Mouse (Mus musculus): ENCODE results near the gene Donson. TPM values are rescaled to one million over a fixed set of nuclear protein-coding genes. Genes with fewer than 3 reads are reported as not detected.

Donson gene
- polyA plus RNA-seq, 1 experiment from 2014 or later, result 16.9 TPM

DNA sequence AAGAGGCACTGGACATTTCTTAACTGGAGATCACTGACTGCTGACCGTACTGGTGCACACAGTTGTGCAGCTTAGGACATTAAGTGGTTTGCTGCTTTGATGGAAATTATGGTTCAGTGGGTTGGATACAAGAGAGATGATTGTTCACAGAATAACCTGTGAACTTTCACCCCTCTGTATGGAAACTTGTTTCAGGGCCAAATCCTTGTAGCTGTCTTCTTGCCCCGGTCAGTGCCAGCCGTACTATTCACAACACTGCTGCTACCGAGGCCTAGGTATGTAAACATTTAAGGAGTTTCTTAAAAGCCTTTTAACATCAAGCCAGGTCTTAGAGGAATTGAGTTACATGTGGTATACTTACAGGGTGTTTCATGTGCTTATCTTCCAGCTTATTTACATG is 14.1 kb downstream of the Donson start:
- ATAC-seq (ENCODE audit: insufficient read depth, low FRiP score), result no peak
- Histone ChIP-seq H3K9me3 (replicated peaks; ENCODE audit: control insufficient read depth, low read length) (no peaks in the 10 kb centered on the region), H3K4me2 (ENCODE audit: low read depth, low read length) (no peak overlapping the region), H3K4me1 (ENCODE audit: control insufficient read depth, insufficient read depth, low read length) (no peaks in the 10 kb centered on the region), H3K36me3 (ENCODE audit: control insufficient read depth, insufficient read depth, low read length) (peaks cover 35% of the 10 kb centered on the region), H3K27me3 (ENCODE audit: control insufficient read depth, insufficient read depth, low read length) (no peaks in the 10 kb centered on the region), H3K4me3 (replicated peaks; ENCODE audit: low read length) (no peak overlapping the region), H3K27ac (ENCODE audit: low read length) (no peak overlapping the region), H3K9ac (ENCODE audit: low read length) (no peak overlapping the region)
- WGBS, result 59% methylated on average over 4 of the region's 4 CpGs

DNA sequence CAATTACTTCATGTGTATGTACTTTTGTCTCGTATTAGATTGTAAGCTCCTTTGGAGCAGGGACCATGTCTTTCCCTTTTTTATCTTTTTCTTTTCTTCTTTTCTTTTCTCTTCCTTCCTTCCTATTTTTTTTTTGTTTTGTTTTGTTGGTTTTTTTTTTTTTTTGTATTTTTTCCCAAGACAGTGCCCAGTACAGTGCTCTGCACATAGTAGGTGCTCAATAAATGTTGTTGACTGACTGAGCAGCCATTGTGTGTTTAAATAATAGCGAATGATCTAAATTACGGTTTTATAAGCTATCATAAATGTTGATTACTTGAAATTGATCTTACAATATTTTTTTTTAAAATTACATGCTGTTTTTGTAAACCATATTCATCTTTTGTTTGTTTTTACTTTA is 24.8 kb downstream of the Donson start:
- ATAC-seq (ENCODE audit: insufficient read depth, low FRiP score), result no peak
- Histone ChIP-seq H3K27ac (ENCODE audit: low read length) (no peak overlapping the region), H3K4me1 (ENCODE audit: control insufficient read depth, insufficient read depth, low read length) (no peaks in the 10 kb centered on the region), H3K9me3 (replicated peaks; ENCODE audit: control insufficient read depth, low read length) (peaks cover 5% of the 10 kb centered on the region; the same call in 1 of the 2 replicates), H3K4me2 (ENCODE audit: low read depth, low read length) (no peak overlapping the region), H3K36me3 (ENCODE audit: control insufficient read depth, insufficient read depth, low read length) (peaks cover 49% of the 10 kb centered on the region), H3K4me3 (replicated peaks; ENCODE audit: low read length) (no peak overlapping the region), H3K9ac (ENCODE audit: low read length) (no peak overlapping the region), H3K27me3 (ENCODE audit: control insufficient read depth, insufficient read depth, low read length) (no peaks in the 10 kb centered on the region)
- 96% methylated on average over 3 of the region's 3 CpGs for WGBS

DNA sequence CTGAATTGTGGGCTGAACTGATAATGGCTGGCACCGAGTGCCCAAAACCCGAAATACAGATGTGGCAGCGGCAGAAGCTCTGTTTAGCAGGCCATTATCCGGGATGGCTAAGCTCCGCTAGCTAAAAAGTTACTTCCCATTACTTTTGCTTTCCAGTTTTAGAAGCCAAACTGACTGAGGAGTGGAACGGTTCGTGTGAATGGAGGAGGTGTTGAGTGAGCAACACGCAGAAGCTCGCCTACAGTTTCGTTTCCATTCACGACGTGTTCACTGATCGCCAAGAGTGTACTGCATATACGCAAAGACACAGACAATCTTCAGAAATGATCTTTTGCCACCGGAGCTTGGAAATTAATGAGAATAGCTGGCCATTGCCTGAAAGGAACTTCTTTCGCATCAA is 26.2 kb downstream of the Donson start:
- peaks cover 5% of the 10 kb centered on the region; the same call in 1 of the 2 replicates for H3K9me3 ChIP-seq (replicated peaks; ENCODE audit: control insufficient read depth, low read length)
- no peak overlapping the region for H3K9ac ChIP-seq (ENCODE audit: low read length)
- H3K4me1 ChIP-seq (ENCODE audit: control insufficient read depth, insufficient read depth, low read length), result no peaks in the 10 kb centered on the region
- H3K27ac ChIP-seq (ENCODE audit: low read length), result no peak overlapping the region
- H3K4me3 ChIP-seq (replicated peaks; ENCODE audit: low read length), result no peak overlapping the region
- no peaks in the 10 kb centered on the region for H3K27me3 ChIP-seq (ENCODE audit: control insufficient read depth, insufficient read depth, low read length)
- 93% methylated on average over 16 of the region's 16 CpGs for WGBS
- ATAC-seq (ENCODE audit: insufficient read depth, low FRiP score), result no peak
- no peak overlapping the region for H3K4me2 ChIP-seq (ENCODE audit: low read depth, low read length)
- H3K36me3 ChIP-seq (ENCODE audit: control insufficient read depth, insufficient read depth, low read length), result peaks cover 64% of the 10 kb centered on the region

DNA sequence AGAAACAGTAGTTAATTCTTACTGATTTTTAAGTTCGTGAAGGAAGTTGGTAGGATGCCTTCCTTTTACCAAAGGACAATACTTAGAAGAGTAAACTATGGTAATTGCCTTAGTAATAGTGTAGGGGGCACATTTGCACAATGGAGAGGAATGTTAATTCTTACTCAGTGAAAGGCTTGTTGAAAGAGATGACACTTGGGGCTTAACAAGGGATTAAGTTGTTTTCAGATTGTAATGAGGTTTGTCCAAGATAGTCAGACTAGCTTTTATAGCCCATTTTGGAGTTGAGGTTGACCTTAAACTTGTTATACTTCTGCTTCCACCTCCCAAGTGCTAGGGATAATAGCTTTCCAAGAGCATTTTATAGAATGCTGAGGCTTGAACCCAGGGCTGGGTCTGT is 27.2 kb downstream of the Donson start:
- no peak for ATAC-seq (ENCODE audit: insufficient read depth, low FRiP score)
- H3K4me3 ChIP-seq (replicated peaks; ENCODE audit: low read length), result no peak overlapping the region
- H3K4me1 ChIP-seq (ENCODE audit: control insufficient read depth, insufficient read depth, low read length), result no peaks in the 10 kb centered on the region
- H3K27me3 ChIP-seq (ENCODE audit: control insufficient read depth, insufficient read depth, low read length), result no peaks in the 10 kb centered on the region
- no peak overlapping the region for H3K9ac ChIP-seq (ENCODE audit: low read length)
- WGBS, result 77% methylated on average over 1 of the region's 1 CpGs
- H3K36me3 ChIP-seq (ENCODE audit: control insufficient read depth, insufficient read depth, low read length), result peaks cover 69% of the 10 kb centered on the region
- no peak overlapping the region for H3K27ac ChIP-seq (ENCODE audit: low read length)
- H3K9me3 ChIP-seq (replicated peaks; ENCODE audit: control insufficient read depth, low read length), result peaks cover 5% of the 10 kb centered on the region; the same call in 1 of the 2 replicates
- H3K4me2 ChIP-seq (ENCODE audit: low read depth, low read length), result no peak overlapping the region

DNA sequence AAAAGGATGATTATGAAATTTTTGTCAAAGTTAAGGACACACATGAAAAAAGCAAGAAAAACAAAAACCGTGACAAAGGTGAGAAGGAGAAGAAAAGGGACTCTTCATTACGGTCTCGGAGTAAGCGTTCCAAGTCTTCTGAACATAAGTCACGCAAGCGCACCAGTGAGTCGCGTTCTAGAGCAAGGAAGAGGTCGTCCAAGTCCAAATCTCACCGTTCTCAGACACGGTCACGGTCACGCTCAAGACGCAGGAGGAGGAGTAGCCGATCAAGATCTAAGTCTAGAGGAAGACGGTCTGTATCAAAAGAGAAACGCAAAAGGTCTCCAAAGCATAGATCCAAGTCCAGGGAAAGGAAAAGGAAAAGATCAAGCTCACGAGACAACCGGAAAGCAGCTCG is 28.8 kb downstream of the Donson start:
- Histone ChIP-seq H3K9me3 (replicated peaks; ENCODE audit: control insufficient read depth, low read length) (peaks cover 5% of the 10 kb centered on the region; the same call in 1 of the 2 replicates), H3K9ac (ENCODE audit: low read length) (no peak overlapping the region), H3K27ac (ENCODE audit: low read length) (no peak overlapping the region), H3K4me2 (ENCODE audit: low read depth, low read length) (no peak overlapping the region), H3K4me1 (ENCODE audit: control insufficient read depth, insufficient read depth, low read length) (no peaks in the 10 kb centered on the region), H3K36me3 (ENCODE audit: control insufficient read depth, insufficient read depth, low read length) (peaks cover 79% of the 10 kb centered on the region), H3K4me3 (replicated peaks; ENCODE audit: low read length) (no peak overlapping the region), H3K27me3 (ENCODE audit: control insufficient read depth, insufficient read depth, low read length) (no peaks in the 10 kb centered on the region)
- WGBS, result 97% methylated on average over 20 of the region's 20 CpGs
- ATAC-seq (ENCODE audit: insufficient read depth, low FRiP score), result no peak

DNA sequence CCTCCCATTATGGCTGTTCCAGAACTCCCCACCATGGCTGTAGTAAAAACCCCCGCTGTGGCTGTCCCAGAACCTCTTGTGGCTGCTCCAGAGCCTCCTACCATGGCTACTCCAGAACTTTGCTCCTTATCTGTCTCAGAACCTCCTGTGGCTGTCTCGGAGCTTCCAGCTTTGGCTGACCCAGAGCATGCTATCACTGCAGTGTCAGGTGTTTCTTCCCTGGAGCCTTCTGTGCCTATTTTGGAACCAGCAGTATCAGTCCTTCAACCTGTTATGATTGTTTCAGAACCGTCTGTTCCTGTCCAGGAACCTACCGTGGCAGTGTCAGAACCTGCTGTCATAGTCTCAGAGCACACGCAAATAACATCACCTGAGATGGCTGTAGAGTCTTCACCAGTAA is 30.1 kb downstream of the Donson start:
- Histone ChIP-seq H3K4me2 (ENCODE audit: low read depth, low read length) (no peak overlapping the region), H3K9ac (ENCODE audit: low read length) (no peak overlapping the region), H3K36me3 (ENCODE audit: control insufficient read depth, insufficient read depth, low read length) (peaks cover 78% of the 10 kb centered on the region), H3K9me3 (replicated peaks; ENCODE audit: control insufficient read depth, low read length) (peaks cover 5% of the 10 kb centered on the region; the same call in 1 of the 2 replicates), H3K4me1 (ENCODE audit: control insufficient read depth, insufficient read depth, low read length) (no peaks in the 10 kb centered on the region), H3K4me3 (replicated peaks; ENCODE audit: low read length) (no peak overlapping the region), H3K27me3 (ENCODE audit: control insufficient read depth, insufficient read depth, low read length) (no peaks in the 10 kb centered on the region), H3K27ac (ENCODE audit: low read length) (no peak overlapping the region)
- ATAC-seq (ENCODE audit: insufficient read depth, low FRiP score), result no peak
- WGBS, result 94% methylated on average over 5 of the region's 5 CpGs

DNA sequence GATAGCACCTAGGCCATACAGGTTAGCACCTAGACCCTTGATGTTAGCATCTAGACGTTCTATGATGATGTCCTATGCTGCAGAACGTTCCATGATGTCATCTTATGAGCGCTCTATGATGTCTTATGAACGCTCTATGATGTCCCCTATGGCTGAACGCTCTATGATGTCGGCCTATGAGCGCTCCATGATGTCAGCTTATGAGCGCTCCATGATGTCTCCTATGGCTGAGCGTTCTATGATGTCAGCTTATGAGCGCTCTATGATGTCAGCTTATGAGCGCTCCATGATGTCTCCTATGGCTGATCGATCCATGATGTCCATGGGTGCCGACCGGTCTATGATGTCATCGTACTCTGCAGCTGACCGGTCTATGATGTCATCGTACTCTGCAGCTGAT is 31.3 kb downstream of the Donson start:
- Histone ChIP-seq H3K9me3 (replicated peaks; ENCODE audit: control insufficient read depth, low read length) (peaks cover 5% of the 10 kb centered on the region; the same call in 1 of the 2 replicates), H3K4me2 (ENCODE audit: low read depth, low read length) (no peak overlapping the region), H3K36me3 (ENCODE audit: control insufficient read depth, insufficient read depth, low read length) (peaks cover 74% of the 10 kb centered on the region), H3K27me3 (ENCODE audit: control insufficient read depth, insufficient read depth, low read length) (no peaks in the 10 kb centered on the region), H3K9ac (ENCODE audit: low read length) (no peak overlapping the region), H3K4me1 (ENCODE audit: control insufficient read depth, insufficient read depth, low read length) (no peaks in the 10 kb centered on the region; the same call in 1 of the 2 replicates), H3K27ac (ENCODE audit: low read length) (no peak overlapping the region), H3K4me3 (replicated peaks; ENCODE audit: low read length) (no peak overlapping the region)
- 97% methylated on average over 17 of the region's 17 CpGs for WGBS
- ATAC-seq (ENCODE audit: insufficient read depth, low FRiP score), result no peak

DNA sequence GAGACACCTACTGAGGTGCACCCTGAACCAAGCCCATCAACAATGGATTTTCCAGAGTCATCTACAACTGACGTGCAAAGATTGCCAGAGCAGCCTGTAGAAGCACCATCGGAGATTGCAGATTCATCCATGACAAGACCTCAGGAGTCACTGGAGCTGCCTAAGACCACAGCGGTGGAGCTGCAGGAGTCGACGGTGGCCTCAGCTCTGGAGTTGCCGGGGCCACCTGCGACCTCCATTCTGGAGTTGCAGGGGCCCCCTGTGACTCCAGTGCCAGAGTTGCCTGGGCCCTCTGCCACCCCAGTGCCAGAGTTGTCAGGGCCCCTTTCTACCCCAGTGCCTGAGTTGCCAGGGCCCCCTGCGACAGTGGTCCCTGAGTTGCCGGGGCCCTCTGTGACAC is 33.3 kb downstream of the Donson start:
- ATAC-seq (ENCODE audit: insufficient read depth, low FRiP score), result no peak
- peaks cover 5% of the 10 kb centered on the region; the same call in 1 of the 2 replicates for H3K9me3 ChIP-seq (replicated peaks; ENCODE audit: control insufficient read depth, low read length)
- peaks cover 68% of the 10 kb centered on the region for H3K36me3 ChIP-seq (ENCODE audit: control insufficient read depth, insufficient read depth, low read length)
- no peak overlapping the region for H3K27ac ChIP-seq (ENCODE audit: low read length)
- H3K4me2 ChIP-seq (ENCODE audit: low read depth, low read length), result no peak overlapping the region
- H3K27me3 ChIP-seq (ENCODE audit: control insufficient read depth, insufficient read depth, low read length), result no peaks in the 10 kb centered on the region
- peaks cover 3% of the 10 kb centered on the region; the same call in 1 of the 2 replicates for H3K4me1 ChIP-seq (ENCODE audit: control insufficient read depth, insufficient read depth, low read length)
- 96% methylated on average over 9 of the region's 9 CpGs for WGBS
- no peak overlapping the region for H3K9ac ChIP-seq (ENCODE audit: low read length)
- H3K4me3 ChIP-seq (replicated peaks; ENCODE audit: low read length), result no peak overlapping the region

DNA sequence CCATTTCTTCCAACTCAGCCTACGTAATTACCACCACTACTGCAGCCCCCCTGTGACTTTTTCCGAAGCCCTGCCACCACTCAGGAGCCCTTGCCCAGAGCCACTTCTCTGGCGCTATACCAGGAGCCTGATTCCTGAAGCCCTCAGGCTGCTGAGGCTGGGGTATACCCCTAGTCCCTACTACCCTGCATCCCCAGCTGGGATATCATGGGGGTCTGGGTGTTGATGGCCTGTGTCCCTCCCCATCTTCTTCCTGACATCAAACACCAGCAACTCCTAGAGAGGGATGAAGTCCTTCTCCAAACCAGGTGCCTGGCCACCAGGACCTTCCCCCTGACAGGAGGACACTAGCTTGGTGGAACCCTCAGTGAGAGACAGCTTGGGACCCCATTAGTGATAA is 36.4 kb downstream of the Donson start:
- Histone ChIP-seq H3K27ac (ENCODE audit: low read length) (no peak overlapping the region), H3K4me1 (ENCODE audit: control insufficient read depth, insufficient read depth, low read length) (peaks cover 7% of the 10 kb centered on the region), H3K9me3 (replicated peaks; ENCODE audit: control insufficient read depth, low read length) (no peaks in the 10 kb centered on the region), H3K36me3 (ENCODE audit: control insufficient read depth, insufficient read depth, low read length) (peaks cover 37% of the 10 kb centered on the region), H3K4me3 (replicated peaks; ENCODE audit: low read length) (no peak overlapping the region), H3K4me2 (ENCODE audit: low read depth, low read length) (no peak overlapping the region), H3K27me3 (ENCODE audit: control insufficient read depth, insufficient read depth, low read length) (no peaks in the 10 kb centered on the region), H3K9ac (ENCODE audit: low read length) (no peak overlapping the region)
- ATAC-seq (ENCODE audit: insufficient read depth, low FRiP score), result no peak
- WGBS, result 89% methylated on average over 3 of the region's 3 CpGs

DNA sequence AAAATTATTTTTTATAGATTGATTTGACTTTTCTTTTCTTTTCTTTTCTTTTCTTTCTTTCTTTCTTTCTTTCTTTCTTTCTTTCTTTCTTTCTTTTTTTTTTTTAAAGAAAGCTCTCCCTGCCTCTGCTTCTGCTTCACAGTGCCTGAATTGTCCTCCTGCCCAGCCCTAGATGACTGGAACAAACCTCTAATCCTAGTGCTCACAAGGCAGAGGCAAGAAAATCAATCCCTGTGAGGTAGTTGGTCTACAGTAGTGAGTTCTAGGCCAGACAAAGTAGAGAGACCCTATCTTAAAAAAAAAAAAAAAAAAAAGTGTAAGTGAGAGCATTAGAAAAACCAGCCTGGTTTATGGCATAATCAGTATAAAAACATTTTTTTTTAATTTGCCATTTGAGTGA is 38.8 kb downstream of the Donson start:
- ATAC-seq (ENCODE audit: insufficient read depth, low FRiP score), result no peak

More for the DNA sequence above, 38.8 kb downstream of the Donson start:
- Histone ChIP-seq H3K27me3 (ENCODE audit: control insufficient read depth, insufficient read depth, low read length) (no peaks in the 10 kb centered on the region), H3K4me2 (ENCODE audit: low read depth, low read length) (no peak overlapping the region), H3K9me3 (replicated peaks; ENCODE audit: control insufficient read depth, low read length) (no peaks in the 10 kb centered on the region), H3K27ac (ENCODE audit: low read length) (no peak overlapping the region), H3K4me1 (ENCODE audit: control insufficient read depth, insufficient read depth, low read length) (peaks cover 7% of the 10 kb centered on the region), H3K36me3 (ENCODE audit: control insufficient read depth, insufficient read depth, low read length) (peaks cover 13% of the 10 kb centered on the region), H3K4me3 (replicated peaks; ENCODE audit: low read length) (no peak overlapping the region), H3K9ac (ENCODE audit: low read length) (no peak overlapping the region)
